Mouse (Mus musculus) limb, embryonic 11.5 days (tissue): ENCODE measurements at regions not wholly inside any gene's neighbourhood (a gene's known extent, or its start where the extent isn't known, plus 50 kb on each side); places are given as distances from the start of the nearest gene placed in this dataset.

Source experiments
- ATAC-seq: fragments of 200-750 bp; cut with Nextera tagmentation; 2 replicates; pipeline ENCODE4 v1.8.0; 2017; ENCODE audit warnings: low read depth; ENCODE audit not compliant: insufficient number of reproducible peaks, low FRiP score, low TSS enrichment
- DNase-seq: peaks from one replicate; pipeline ENCODE4 v3.0.0-alpha.2; 2015; ENCODE audit warnings: low spot score
- H3K27ac ChIP-seq: fragments of 300-500 bp; sonication (generic); replicated peaks from 2 replicates; pipeline ENCODE4 v1.5.1; 2014; ENCODE audit warnings: low read depth, mild to moderate bottlenecking, low read length
- H3K27me3 ChIP-seq: fragments of 300-500 bp; sonication (generic); 2 replicates; pipeline ENCODE4 v1.6.1; 2014; ENCODE audit warnings: mild to moderate bottlenecking, low read length, mixed read lengths; ENCODE audit not compliant: control insufficient read depth, insufficient read depth
- H3K36me3 ChIP-seq: fragments of 300-500 bp; sonication (generic); 2 replicates; pipeline ENCODE4 v1.6.1; 2014; ENCODE audit warnings: mild to moderate bottlenecking, low read length, moderate library complexity, mixed read lengths; ENCODE audit not compliant: control insufficient read depth, insufficient read depth
- H3K4me1 ChIP-seq: fragments of 300-500 bp; sonication (generic); 2 replicates; pipeline ENCODE4 v1.6.1; 2014; ENCODE audit warnings: low read length, mixed read lengths; ENCODE audit not compliant: control insufficient read depth, insufficient read depth
- H3K4me2 ChIP-seq: fragments of 300-500 bp; sonication (generic); 2 replicates; pipeline ENCODE4 v1.6.1; 2014; ENCODE audit warnings: low read depth, mild to moderate bottlenecking, moderate library complexity; ENCODE audit not compliant: severe bottlenecking
- H3K4me3 ChIP-seq: fragments of 300-500 bp; sonication (generic); 2 replicates; pipeline ENCODE4 v1.5.1; 2014; ENCODE audit warnings: low read depth, low read length
- H3K9ac ChIP-seq: fragments of 300-500 bp; sonication (generic); 2 replicates; pipeline ENCODE4 v1.6.1; 2014; ENCODE audit warnings: mild to moderate bottlenecking, low read length
- H3K9me3 ChIP-seq: fragments of 300-500 bp; sonication (generic); 2 replicates; pipeline ENCODE4 v1.6.1; 2016; ENCODE audit warnings: low read length; ENCODE audit not compliant: control insufficient read depth
- WGBS: fragments of 180-500 bp; shearing (Covaris S2); extraction: QIAGEN DNeasy Blood & Tissue Kit; methylation state at CpG from one replicate; pipeline ENCODE4 v1.1.7; 2014; 5-methylcytosine and 5-hydroxymethylcytosine counted together

- 85% methylated on average over 2 of the region's 2 CpGs for WGBS
Observed at GRCm38 (mm10) chr7:68823646-68824045, 74.6 kb upstream of the Arrdc4 start.

GRCm38 (mm10) chr7:68823189-68823588 is 74.1 kb upstream of the Arrdc4 start:
- peak; percentile 87 for DNase-seq
- H3K9ac ChIP-seq = no peak overlapping the region
- no peak overlapping the region for H3K4me2 ChIP-seq
- 3% methylated on average over 7 of the region's 7 CpGs for WGBS
- H3K36me3 ChIP-seq = no peaks in the 10 kb centered on the region
- ATAC-seq = no peak
- no peaks in the 10 kb centered on the region for H3K9me3 ChIP-seq
- no peak overlapping the region for H3K27ac ChIP-seq
- no peaks in the 10 kb centered on the region for H3K4me1 ChIP-seq
- H3K27me3 ChIP-seq = no peaks in the 10 kb centered on the region
- H3K4me3 ChIP-seq = no peak overlapping the region

More at GRCm38 (mm10) chr7:68823646-68824045, 74.6 kb upstream of the Arrdc4 start:
- Histone ChIP-seq H3K27ac (no peak overlapping the region), H3K4me1 (no peaks in the 10 kb centered on the region), H3K9ac (no peak overlapping the region), H3K36me3 (no peaks in the 10 kb centered on the region), H3K4me3 (no peak overlapping the region), H3K4me2 (no peak overlapping the region), H3K27me3 (no peaks in the 10 kb centered on the region), H3K9me3 (no peaks in the 10 kb centered on the region)
- DNase-seq (no peak), ATAC-seq (no peak)

GRCm38 (mm10) chr7:68814823-68815666 is 66.0 kb upstream of the Arrdc4 start:
- DNase-seq = no peak
- no peak overlapping the region for H3K4me2 ChIP-seq
- H3K27me3 ChIP-seq = no peaks in the 10 kb centered on the region
- no peaks in the 10 kb centered on the region for H3K4me1 ChIP-seq
- H3K36me3 ChIP-seq = no peaks in the 10 kb centered on the region
- ATAC-seq = no peak
- WGBS = 91% methylated on average over 15 of the region's 15 CpGs
- no peak overlapping the region for H3K27ac ChIP-seq
- no peak overlapping the region for H3K4me3 ChIP-seq
- no peak overlapping the region for H3K9ac ChIP-seq
- H3K9me3 ChIP-seq = no peaks in the 10 kb centered on the region

- Histone ChIP-seq H3K27me3 (no peaks in the 10 kb centered on the region), H3K9me3 (no peaks in the 10 kb centered on the region), H3K27ac (no peak overlapping the region), H3K4me2 (no peak overlapping the region), H3K4me1 (no peaks in the 10 kb centered on the region), H3K9ac (no peak overlapping the region), H3K4me3 (no peak overlapping the region), H3K36me3 (no peaks in the 10 kb centered on the region)
- WGBS = 50% methylated on average over 8 of the region's 8 CpGs
- ATAC-seq = no peak
- DNase-seq = no peak
Observed at GRCm38 (mm10) chr7:68809782-68810181, 60.7 kb upstream of the Arrdc4 start.
